Mouse (Mus musculus) lung, postnatal 0 days (tissue): ENCODE measurements around the gene Cdc25a. TPM values are rescaled to one million over a fixed set of nuclear protein-coding genes. Genes with fewer than 3 reads are reported as not detected.
A peak's percentile ranks its signal among the peaks of the same experiment; 100 is the strongest.

Experiments used
- ATAC-seq: fragments of 200-750 bp; cut with Nextera tagmentation; 2 replicates; pipeline ENCODE4 v1.8.0; 2017; ENCODE audit warnings: moderate library complexity
- DNase-seq: peaks from one replicate; pipeline ENCODE4 v3.0.0-alpha.2; 2016; ENCODE audit warnings: low spot score
- H3K27ac ChIP-seq: fragments of 300-500 bp; sonication (generic); 2 replicates; pipeline ENCODE4 v1.5.1; 2014; ENCODE audit warnings: antibody characterized with exemption, mild to moderate bottlenecking, low read length, mixed read lengths
- H3K27me3 ChIP-seq: fragments of 300-500 bp; sonication (generic); replicated peaks from 2 replicates; pipeline ENCODE4 v1.6.1; 2014; ENCODE audit warnings: low read length, mixed read lengths; ENCODE audit not compliant: insufficient read depth
- H3K36me3 ChIP-seq: fragments of 300-500 bp; sonication (generic); 2 replicates; pipeline ENCODE4 v1.6.1; 2014; ENCODE audit warnings: low read length, mixed read lengths; ENCODE audit not compliant: insufficient read depth
- H3K4me1 ChIP-seq: fragments of 300-500 bp; sonication (generic); 2 replicates; pipeline ENCODE4 v1.6.1; 2014; ENCODE audit warnings: antibody characterized with exemption, low read depth, low read length, mixed read lengths; ENCODE audit not compliant: insufficient read depth
- H3K4me2 ChIP-seq: fragments of 300-500 bp; sonication (generic); replicated peaks from 2 replicates; pipeline ENCODE4 v1.6.1; 2014; ENCODE audit warnings: low read depth, mild to moderate bottlenecking, low read length, moderate library complexity, mixed read lengths
- H3K4me3 ChIP-seq: fragments of 300-500 bp; sonication (generic); 2 replicates; pipeline ENCODE4 v1.5.1; 2014; ENCODE audit warnings: low read depth, low read length
- H3K9ac ChIP-seq: fragments of 300-500 bp; sonication (generic); replicated peaks from 2 replicates; pipeline ENCODE4 v1.6.1; 2014; ENCODE audit warnings: low read depth, mild to moderate bottlenecking
- H3K9me3 ChIP-seq: fragments of 300-500 bp; sonication (generic); 2 replicates; pipeline ENCODE4 v1.6.1; 2016; ENCODE audit warnings: low read length, mixed read lengths
- CTCF ChIP-seq: IDR thresholded peaks from 2 replicates; pipeline ENCODE4 v1.5.1; 2016; ENCODE audit warnings: antibody characterized with exemption, mild to moderate bottlenecking
- EP300 ChIP-seq: IDR thresholded peaks from 2 replicates; pipeline ENCODE4 v1.6.1; 2016; ENCODE audit warnings: antibody characterized with exemption, mild to moderate bottlenecking, control low read depth
- WGBS: fragments of 180-500 bp; shearing (Covaris S2); extraction: QIAGEN DNeasy Blood & Tissue Kit; methylation state at CpG from one replicate; pipeline ENCODE4 v1.1.7; 2014; 5-methylcytosine and 5-hydroxymethylcytosine counted together
- polyA plus RNA-seq: library from polyadenylated mRNA; unstranded; fragments of >200 nt; fragmentation: Nextera tagmentation; extraction: Ambion mirVana; gene quantifications from 2 replicates; pipeline ENCODE4 v1.2.1, GENCODE M21; 2015

The Cdc25a gene
- polyA plus RNA-seq, 1 experiment from 2014 or later = 7.1 TPM

GRCm38 (mm10) chr9:109850099-109850498 lies 25.3 kb upstream of the Cdc25a start:
- Histone ChIP-seq H3K4me2 (no peak overlapping the region), H3K4me3 (no peak overlapping the region), H3K27ac (no peak overlapping the region), H3K27me3 (no peaks in the 10 kb centered on the region), H3K9me3 (no peaks in the 10 kb centered on the region), H3K9ac (no peak overlapping the region), H3K4me1 (peaks cover 7% of the 10 kb centered on the region; the same call in 1 of the 2 replicates), H3K36me3 (no peaks in the 10 kb centered on the region)
- DNase-seq = no peak
- no peak for ATAC-seq
- no peak for TF ChIP-seq EP300
- TF ChIP-seq CTCF = no peak
- 82% methylated on average over 5 of the region's 5 CpGs for WGBS

- no peaks in the 10 kb centered on the region for H3K36me3 ChIP-seq
- no peak overlapping the region for H3K9ac ChIP-seq
- no peak for DNase-seq
- TF ChIP-seq EP300 (no peak), CTCF (no peak)
- ATAC-seq = no peak
- H3K9me3 ChIP-seq = no peaks in the 10 kb centered on the region
- no peak overlapping the region for H3K4me2 ChIP-seq
- H3K4me3 ChIP-seq = no peak overlapping the region
- 79% methylated on average over 2 of the region's 2 CpGs for WGBS
- no peak overlapping the region for H3K27ac ChIP-seq
- H3K4me1 ChIP-seq = peaks cover 4% of the 10 kb centered on the region; the same call in 1 of the 2 replicates
- no peaks in the 10 kb centered on the region for H3K27me3 ChIP-seq
Measured at GRCm38 (mm10) chr9:109854341-109854740, 21.0 kb upstream of the Cdc25a start.

- H3K27me3 ChIP-seq = no peaks in the 10 kb centered on the region
- ATAC-seq (no peak), DNase-seq (no peak)
- no peak overlapping the region for H3K9ac ChIP-seq
- TF ChIP-seq EP300 = no peak
- no peak for TF ChIP-seq CTCF
- H3K4me2 ChIP-seq = no peak overlapping the region
- WGBS = 76% methylated on average over 6 of the region's 6 CpGs
- no peaks in the 10 kb centered on the region for H3K9me3 ChIP-seq
- no peak overlapping the region for H3K4me3 ChIP-seq
- H3K36me3 ChIP-seq = no peaks in the 10 kb centered on the region
- H3K27ac ChIP-seq = no peak overlapping the region
- H3K4me1 ChIP-seq = no peaks in the 10 kb centered on the region
Measured at GRCm38 (mm10) chr9:109855947-109856346, 19.4 kb upstream of the Cdc25a start.

- no peak for ATAC-seq
- WGBS = 13% methylated on average over 20 of the region's 20 CpGs
Measured at GRCm38 (mm10) chr9:109862397-109863044, 12.9 kb upstream of the Cdc25a start.

GRCm38 (mm10) chr9:109863085-109863484 lies 12.3 kb upstream of the Cdc25a start:
- no peak overlapping the region; the same call in 1 of the 2 replicates for H3K4me2 ChIP-seq

More at GRCm38 (mm10) chr9:109862397-109863044, 12.9 kb upstream of the Cdc25a start:
- TF ChIP-seq CTCF (peak; percentile 90), EP300 (no peak)
- H3K9me3 ChIP-seq = no peaks in the 10 kb centered on the region
- H3K27ac ChIP-seq = no peak overlapping the region
- no peaks in the 10 kb centered on the region for H3K4me1 ChIP-seq
- no peak overlapping the region; the same call in 1 of the 2 replicates for H3K4me2 ChIP-seq
- no peaks in the 10 kb centered on the region for H3K27me3 ChIP-seq
- DNase-seq = peak; percentile 75
- H3K4me3 ChIP-seq = no peak overlapping the region
- H3K9ac ChIP-seq = no peak overlapping the region
- H3K36me3 ChIP-seq = no peaks in the 10 kb centered on the region

GRCm38 (mm10) chr9:109866218-109866617 lies 9.2 kb upstream of the Cdc25a start:
- TF ChIP-seq CTCF = no peak
- Histone ChIP-seq H3K27me3 (no peaks in the 10 kb centered on the region), H3K36me3 (no peaks in the 10 kb centered on the region), H3K27ac (no peak overlapping the region), H3K4me2 (no peak overlapping the region), H3K4me3 (no peak overlapping the region), H3K9ac (no peak overlapping the region), H3K4me1 (no peaks in the 10 kb centered on the region), H3K9me3 (no peaks in the 10 kb centered on the region)
- 46% methylated on average over 2 of the region's 2 CpGs for WGBS
- ATAC-seq (no peak), DNase-seq (no peak)

More at GRCm38 (mm10) chr9:109863085-109863484, 12.3 kb upstream of the Cdc25a start:
- ATAC-seq (no peak), DNase-seq (no peak)
- Histone ChIP-seq H3K4me1 (no peaks in the 10 kb centered on the region), H3K4me3 (no peak overlapping the region), H3K27me3 (no peaks in the 10 kb centered on the region), H3K9me3 (no peaks in the 10 kb centered on the region), H3K27ac (no peak overlapping the region), H3K9ac (no peak overlapping the region), H3K36me3 (no peaks in the 10 kb centered on the region)
- WGBS = 32% methylated on average over 3 of the region's 3 CpGs
- TF ChIP-seq EP300 = no peak
